Mouse (Mus musculus) C2C12 (cell line): Measurements from ENCODE around the gene Cachd1. TPM values are rescaled to one million over a fixed set of nuclear protein-coding genes. Genes with fewer than 3 reads are reported as not detected.

Source experiments
- H3K27me3 ChIP-seq: one replicate; pipeline ENCODE4 v1.6.1; 2011; ENCODE audit not compliant: control insufficient read depth, insufficient read depth, insufficient read length
- H3K36me3 ChIP-seq: one replicate; pipeline ENCODE4 v1.6.1; 2011; ENCODE audit not compliant: control insufficient read depth, insufficient read depth
- H3K4me3 ChIP-seq: one replicate; pipeline ENCODE4 v1.5.1; 2011; ENCODE audit warnings: mild to moderate bottlenecking, control low read depth; ENCODE audit not compliant: poor library complexity, insufficient read depth, severe bottlenecking
- H3K79me2 ChIP-seq: one replicate; pipeline ENCODE4 v1.6.1; 2011; ENCODE audit not compliant: control insufficient read depth, insufficient read depth
- H3K79me3 ChIP-seq: one replicate; pipeline ENCODE4 v1.6.1; 2011; ENCODE audit warnings: low read depth, control low read depth
- H3ac ChIP-seq: one replicate; pipeline ENCODE3; 2011; ENCODE audit warnings: low read depth; ENCODE audit not compliant: control insufficient read depth, insufficient read length
- CEBPB ChIP-seq: IDR thresholded peaks from one replicate; pipeline ENCODE4 v1.6.1; 2011; ENCODE audit warnings: low read depth, mild to moderate bottlenecking, control low read depth, moderate library complexity
- CTCF ChIP-seq: IDR thresholded peaks from one replicate; pipeline ENCODE4 v1.5.1; 2011; ENCODE audit not compliant: control insufficient read depth, insufficient read depth, insufficient read length
- FOSL1 ChIP-seq: IDR thresholded peaks from one replicate; pipeline ENCODE4 v1.8.0; 2011; ENCODE audit warnings: mild to moderate bottlenecking, low read length; ENCODE audit not compliant: poor library complexity, insufficient read depth, severe bottlenecking
- MAX ChIP-seq: IDR thresholded peaks from one replicate; pipeline ENCODE4 v1.6.1; 2011; ENCODE audit warnings: mild to moderate bottlenecking, control low read depth
- MYOD1 ChIP-seq: IDR thresholded peaks from one replicate; pipeline ENCODE4 v1.6.1; 2011; ENCODE audit warnings: low read depth; ENCODE audit not compliant: control insufficient read depth, insufficient read length
- MYOG ChIP-seq: IDR thresholded peaks from one replicate; pipeline ENCODE4 v1.6.1; 2011; ENCODE audit not compliant: control insufficient read depth, insufficient read length; ENCODE audit errors: extremely low read depth
- USF1 ChIP-seq: IDR thresholded peaks from one replicate; pipeline ENCODE4 v1.6.1; 2011; ENCODE audit warnings: low read depth, mild to moderate bottlenecking, control low read depth, moderate library complexity
- polyA plus RNA-seq: library from polyadenylated mRNA; unstranded; fragments of >200 nt; fragmentation: generic; extraction: Trizol; gene quantifications from one replicate; pipeline ENCODE4 v1.2.1, GENCODE M21; 2012; ENCODE audit warnings: missing spikeins

The Cachd1 gene
- polyA plus RNA-seq, 1 experiment, result 8.1 TPM

- Histone ChIP-seq H3K27me3 (no peaks in the 10 kb centered on the region), H3K36me3 (peaks cover 30% of the 10 kb centered on the region), H3K4me3 (no peak overlapping the region), H3K79me3 (no peaks in the 10 kb centered on the region), H3K79me2 (no peaks in the 10 kb centered on the region), H3ac (no peak overlapping the region)
- TF ChIP-seq FOSL1 (no peak), MYOD1 (no peak), CEBPB (no peak), MAX (no peak), CTCF (no peak), USF1 (no peak), MYOG (no peak)
These were observed 210.7 kb downstream of the Cachd1 start for GRCm38 (mm10) chr4:100987187-100987586.

- H3ac ChIP-seq, result no peak overlapping the region
- H3K79me3 ChIP-seq, result no peaks in the 10 kb centered on the region
- no peaks in the 10 kb centered on the region for H3K27me3 ChIP-seq
- H3K79me2 ChIP-seq, result no peaks in the 10 kb centered on the region
- no peak overlapping the region for H3K4me3 ChIP-seq
- peaks cover 37% of the 10 kb centered on the region for H3K36me3 ChIP-seq
- no peak for TF ChIP-seq MAX
- no peak for TF ChIP-seq FOSL1
- TF ChIP-seq MYOG, result no peak
- TF ChIP-seq CTCF, result no peak
- no peak for TF ChIP-seq MYOD1
These were observed 211.8 kb downstream of the Cachd1 start for GRCm38 (mm10) chr4:100988231-100988799.

- Histone ChIP-seq H3K36me3 (peaks cover 34% of the 10 kb centered on the region), H3K79me3 (no peaks in the 10 kb centered on the region), H3K27me3 (no peaks in the 10 kb centered on the region), H3K79me2 (no peaks in the 10 kb centered on the region), H3K4me3 (no peak overlapping the region), H3ac (no peak overlapping the region)
- TF ChIP-seq MAX (no peak), MYOD1 (no peak), FOSL1 (no peak), USF1 (no peak), CTCF (no peak), CEBPB (no peak), MYOG (no peak)
These were observed 214.5 kb downstream of the Cachd1 start for GRCm38 (mm10) chr4:100990996-100991395.

- no peaks in the 10 kb centered on the region for H3K27me3 ChIP-seq
- peaks cover 29% of the 10 kb centered on the region for H3K36me3 ChIP-seq
- no peak overlapping the region for H3K4me3 ChIP-seq
- H3K79me3 ChIP-seq, result no peaks in the 10 kb centered on the region
- no peaks in the 10 kb centered on the region for H3K79me2 ChIP-seq
- TF ChIP-seq MYOG (no peak), FOSL1 (no peak), MYOD1 (no peak), USF1 (no peak), CEBPB (no peak), MAX (no peak), CTCF (no peak)
- no peak overlapping the region for H3ac ChIP-seq
These were observed 215.6 kb downstream of the Cachd1 start for GRCm38 (mm10) chr4:100992086-100992485.

GRCm38 (mm10) chr4:100994442-100995255 lies 218.2 kb downstream of the Cachd1 start:
- TF ChIP-seq USF1 (no peak), CTCF (no peak), CEBPB (no peak), MYOD1 (no peak), FOSL1 (no peak), MYOG (no peak), MAX (no peak)
- Histone ChIP-seq H3K79me3 (no peaks in the 10 kb centered on the region), H3K4me3 (no peak overlapping the region), H3ac (no peak overlapping the region), H3K79me2 (no peaks in the 10 kb centered on the region), H3K36me3 (peaks cover 20% of the 10 kb centered on the region), H3K27me3 (no peaks in the 10 kb centered on the region)
